Mouse (Mus musculus): ENCODE results near the gene Mrps18a.

Mrps18a gene

GRCm38 (mm10) chr17:46081657-46082056 lies 29.1 kb upstream of the Mrps18a start:
- ChIA-PET CTCF (interaction anchor here in 1 of 4 experiments (0.8 to 1.3 kb wide), 2 partner anchors 18 to 357 kb away, joined by 3 read pairs; no protein-coding TSS in a partner anchor), POLR2A (interaction anchor here (0.6 to 2.2 kb wide), 18 partner anchors 10 to 1059 kb away, joined by 3 to 9 read pairs (median 4); partner anchors contain the start of genes Mrps18a (in 1 of the 4) and Vegfa (in 1 of the 4))

DNA sequence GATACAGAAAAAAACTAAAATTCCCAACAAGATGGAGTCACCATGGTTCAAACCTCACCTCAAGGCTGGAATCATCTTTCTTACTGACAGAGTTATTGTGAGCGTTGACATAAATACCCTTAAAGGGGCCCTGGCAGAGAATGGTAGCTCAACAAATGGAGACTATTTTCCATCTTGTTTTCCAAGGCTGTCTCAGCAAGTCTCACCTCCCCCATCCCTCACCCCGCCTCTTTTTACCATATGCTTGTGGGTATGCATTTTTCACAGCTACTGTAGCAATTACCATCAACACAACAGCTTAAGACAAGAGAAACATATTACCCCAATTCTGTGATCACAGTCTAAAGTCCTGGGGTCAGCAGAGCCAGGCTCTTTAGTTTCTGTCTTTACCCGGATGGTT lies 27.4 kb upstream of the Mrps18a start:
- ChIA-PET POLR2A (interaction anchor here in 2 of 4 experiments (0.9 to 5.3 kb wide), 6 partner anchors 8 to 235 kb away, joined by 3 to 51 read pairs (median 6); partner anchors contain the start of genes Mrps18a (in 1 of the 2), Rsph9 (in 1 of the 2) and Vegfa (in 1 of the 2)), CTCF (interaction anchor here in 2 of 4 experiments (1.5 to 2.1 kb wide), 2 partner anchors 10 to 49 kb away, joined by 3 to 6 read pairs; no protein-coding TSS in a partner anchor)

- CTCF ChIA-PET = interaction anchor here in 2 of 4 experiments (0.7 to 2.1 kb wide), 4 partner anchors 11 to 536 kb away, joined by 3 to 6 read pairs (median 4); no protein-coding TSS in a partner anchor
- POLR2A ChIA-PET = interaction anchor here in 3 of 4 experiments (0.6 to 5.3 kb wide), 15 partner anchors 9 to 784 kb away, joined by 3 to 51 read pairs (median 3); partner anchors contain the start of genes Mrps18a (in 1 of the 3), Rsph9 (in 1 of the 3) and Vegfa (in 1 of the 3)
Observed at GRCm38 (mm10) chr17:46084091-46084501, 26.7 kb upstream of the Mrps18a start.

DNA sequence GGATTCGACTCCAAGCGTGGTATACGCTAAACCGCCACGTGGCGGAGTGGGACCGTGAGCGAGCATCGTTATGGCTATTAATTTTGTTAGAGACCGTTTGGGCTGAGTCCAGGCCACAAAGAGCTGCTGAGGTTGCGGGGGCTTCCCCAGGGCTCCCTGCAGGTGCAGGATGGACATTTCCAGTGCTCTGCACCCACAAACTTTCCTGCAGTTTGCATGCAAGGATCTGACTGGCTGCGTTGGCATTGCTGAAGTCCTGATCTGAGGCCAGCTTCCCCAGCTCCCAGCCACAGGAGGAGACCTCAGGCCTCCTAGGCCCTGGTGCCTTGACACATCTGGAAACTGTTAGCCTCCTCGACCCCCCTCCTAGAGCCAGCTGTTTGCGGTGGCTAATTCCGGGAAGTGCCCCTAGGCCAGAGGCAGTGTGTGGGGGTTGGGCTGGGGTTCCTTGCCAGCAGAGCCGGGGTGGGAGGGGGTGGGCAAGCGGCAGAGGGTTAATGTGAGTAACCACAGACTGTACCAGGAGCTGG lies 24.4 kb upstream of the Mrps18a start:
- CTCF ChIA-PET = interaction anchor here (0.6 to 0.9 kb wide), 4 partner anchors 218 to 352 kb away, joined by 3 to 4 read pairs (median 4); no protein-coding TSS in a partner anchor
- POLR2A ChIA-PET = interaction anchor here in 3 of 4 experiments (0.6 to 5.3 kb wide), 7 partner anchors 9 to 609 kb away, joined by 3 to 51 read pairs (median 7); no protein-coding TSS in a partner anchor

DNA sequence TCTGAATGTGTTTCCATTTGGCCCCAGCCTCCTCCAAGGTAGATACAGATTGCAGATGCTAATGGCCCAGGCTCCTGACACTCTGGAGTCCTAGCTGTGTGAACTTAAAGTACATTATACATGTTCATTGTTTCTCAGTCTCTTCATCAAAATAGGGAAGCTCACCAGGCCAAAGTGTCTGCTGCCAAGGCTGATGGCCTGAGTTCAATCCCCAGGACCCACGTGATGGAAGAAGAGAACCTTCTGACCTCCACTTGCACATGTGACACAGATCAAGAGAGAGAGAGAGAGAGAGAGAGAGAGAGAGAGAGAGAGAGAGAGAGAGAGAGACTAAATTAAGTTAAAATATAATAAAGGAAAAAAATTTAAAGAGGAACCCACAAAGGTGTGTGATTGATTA lies 19.4 kb upstream of the Mrps18a start:
- CTCF ChIA-PET = no interaction called here

GRCm38 (mm10) chr17:46091899-46092298 lies 18.9 kb upstream of the Mrps18a start:
- ChIA-PET POLR2A (no interaction called here), CTCF (no interaction called here)

More for the DNA sequence above, 19.4 kb upstream of the Mrps18a start:
- POLR2A ChIA-PET = interaction anchor here in 2 of 4 experiments (0.7 to 1.9 kb wide), 4 partner anchors 9 to 339 kb away, joined by 3 to 5 read pairs (median 4); no protein-coding TSS in a partner anchor

- POLR2A ChIA-PET = interaction anchor here in 2 of 4 experiments (0.8 to 1.2 kb wide), 4 partner anchors 13 to 45 kb away, joined by 3 to 7 read pairs (median 3); partner anchors contain the start of genes Mrps18a (in 1 of the 2) and Rsph9 (in 1 of the 2)
- CTCF ChIA-PET = interaction anchor here in 1 of 4 experiments (0.8 kb wide), 1 partner anchor 66 kb away, joined by 3 read pairs; no protein-coding TSS in a partner anchor
Observed at GRCm38 (mm10) chr17:46098525-46098924, 12.3 kb upstream of the Mrps18a start.

- CTCF ChIA-PET = interaction anchor here in 2 of 4 experiments (0.6 to 1.9 kb wide), 3 partner anchors 9 to 296 kb away, joined by 5 read pairs; partner anchors contain the start of gene Mrps18a (in 1 of the 2)
Observed at GRCm38 (mm10) chr17:46101906-46102305, 8.9 kb upstream of the Mrps18a start.

DNA sequence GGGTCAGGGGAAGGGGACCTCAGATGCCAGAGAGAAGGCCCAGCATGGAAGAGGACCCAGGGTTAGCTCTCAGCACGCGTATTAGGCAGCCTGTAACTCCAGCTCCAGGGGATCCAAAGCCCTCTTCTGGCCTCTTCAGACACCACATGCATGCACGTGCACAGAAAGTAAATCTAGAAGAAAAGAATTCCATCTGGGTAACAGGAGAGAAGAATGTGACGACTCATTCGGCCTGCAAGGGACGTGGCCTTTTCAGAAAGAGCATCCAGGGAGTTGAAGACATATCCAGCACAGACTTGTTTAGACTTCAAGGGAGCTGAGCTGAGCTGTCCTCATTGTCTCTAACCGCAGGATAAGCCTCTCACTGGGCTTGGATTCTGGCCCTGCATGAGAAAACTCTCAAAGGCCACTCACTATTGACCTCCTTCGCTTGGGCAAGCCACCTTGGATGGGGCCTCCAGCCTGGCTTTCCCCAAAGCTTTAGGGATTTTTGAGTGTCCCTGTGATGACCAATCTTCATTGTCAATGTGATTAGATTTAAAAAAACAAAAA lies 8.1 kb upstream of the Mrps18a start:
- POLR2A ChIA-PET = interaction anchor here (0.6 to 4.7 kb wide), 9 partner anchors 14 to 314 kb away, joined by 3 to 20 read pairs (median 3); no protein-coding TSS in a partner anchor

More at GRCm38 (mm10) chr17:46101906-46102305, 8.9 kb upstream of the Mrps18a start:
- POLR2A ChIA-PET = interaction anchor here in 3 of 4 experiments (0.7 to 4.7 kb wide), 6 partner anchors 9 to 69 kb away, joined by 3 to 20 read pairs (median 4); partner anchors contain the start of gene Mrps18a (in 1 of the 3)

DNA sequence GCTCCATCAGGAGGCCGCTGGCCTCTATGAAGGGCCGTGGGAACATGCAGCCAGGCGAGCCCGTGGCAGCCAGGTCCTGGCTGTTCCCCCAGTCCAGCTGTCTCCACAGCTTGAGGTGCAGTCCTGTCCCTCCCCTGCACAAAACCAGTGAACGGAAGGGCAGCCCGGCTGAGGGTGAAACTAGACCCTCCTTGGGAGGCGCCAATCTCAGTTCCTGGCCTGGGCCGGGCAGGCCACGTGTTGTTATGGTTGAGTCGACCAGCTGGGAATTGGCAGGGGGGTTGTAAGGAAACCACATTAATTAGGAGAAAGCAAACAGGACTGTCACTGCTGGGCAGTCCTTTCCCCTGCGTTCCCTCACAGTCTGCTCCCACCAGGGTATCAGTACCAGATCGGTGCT lies 6.3 kb upstream of the Mrps18a start:
- ChIA-PET POLR2A (interaction anchor here in 2 of 4 experiments (0.9 to 4.7 kb wide), 5 partner anchors 20 to 77 kb away, joined by 3 to 20 read pairs (median 3); partner anchors contain the start of gene Mad2l1bp (in 1 of the 2)), CTCF (interaction anchor here in 1 of 4 experiments (0.7 kb wide), 1 partner anchor 949 kb away, joined by 3 read pairs; no protein-coding TSS in a partner anchor)

More for the DNA sequence above, 8.1 kb upstream of the Mrps18a start:
- CTCF ChIA-PET = interaction anchor here in 2 of 4 experiments (0.6 to 1.8 kb wide), 3 partner anchors 30 to 749 kb away, joined by 3 to 5 read pairs (median 5); no protein-coding TSS in a partner anchor

DNA sequence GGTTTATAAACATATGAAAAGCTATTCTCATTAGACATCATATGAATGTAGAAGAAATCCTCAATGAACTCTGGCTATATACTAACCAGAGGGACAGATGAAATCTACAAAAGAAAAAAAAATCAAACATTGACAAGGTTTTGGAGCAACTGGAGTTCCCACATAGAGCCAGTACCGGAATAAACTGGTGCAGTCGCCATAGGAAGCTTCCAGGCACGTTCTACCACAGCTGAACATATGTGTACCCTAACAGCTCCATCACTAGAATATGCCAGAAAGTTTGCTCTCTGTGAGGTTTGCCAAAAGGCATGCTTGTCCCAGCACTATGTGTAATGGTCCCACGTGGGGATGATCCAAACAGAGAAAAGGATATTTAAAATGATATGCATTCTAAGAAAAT lies 2.5 kb upstream of the Mrps18a start:
- POLR2A ChIA-PET = interaction anchor here in 3 of 4 experiments (0.5 to 3.9 kb wide), 10 partner anchors 11 to 448 kb away, joined by 3 to 12 read pairs (median 4); partner anchors contain the start of genes Srf (in 1 of the 3) and Vegfa (in 1 of the 3)
- CTCF ChIA-PET = interaction anchor here in 2 of 4 experiments (1.2 to 1.5 kb wide), 2 partner anchors 24 to 262 kb away, joined by 3 to 5 read pairs; no protein-coding TSS in a partner anchor

DNA sequence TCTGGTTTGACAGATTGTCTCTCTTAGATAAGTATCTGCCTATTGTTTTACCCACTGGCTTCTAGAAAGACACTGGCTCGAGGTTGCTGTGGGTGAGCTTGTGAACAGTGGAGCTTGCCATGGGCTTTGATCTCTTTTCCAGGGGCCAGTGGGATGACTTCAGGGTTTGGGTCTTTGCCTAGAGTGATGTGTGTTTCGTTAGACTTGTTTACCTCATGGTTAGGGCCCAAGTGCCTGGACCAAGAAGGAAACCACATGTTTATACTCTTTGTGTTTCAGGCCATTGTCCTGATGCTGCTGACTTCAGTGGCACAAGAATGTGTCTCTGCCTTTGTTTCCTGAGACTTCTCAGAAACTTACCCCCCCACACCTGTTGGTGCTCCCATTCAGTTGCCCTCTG lies 4.7 kb downstream of the Mrps18a start:
- ChIA-PET POLR2A (interaction anchor here in 2 of 4 experiments (1.4 to 4.2 kb wide), 5 partner anchors 13 to 381 kb away, joined by 3 to 14 read pairs (median 4); partner anchors contain the start of genes 1600014C23Rik (in 1 of the 2) and Mad2l1bp (in 1 of the 2)), CTCF (interaction anchor here in 1 of 4 experiments (0.6 kb wide), 1 partner anchor 385 kb away, joined by 3 read pairs; no protein-coding TSS in a partner anchor)

- CTCF ChIA-PET = no interaction called here
- POLR2A ChIA-PET = interaction anchor here in 2 of 4 experiments (0.5 to 4.2 kb wide), 4 partner anchors 13 to 633 kb away, joined by 3 to 14 read pairs (median 4); partner anchors contain the start of gene Mad2l1bp (in 2 of the 2)
Observed at GRCm38 (mm10) chr17:46116138-46116537, 5.4 kb downstream of the Mrps18a start.

GRCm38 (mm10) chr17:46116881-46117280 lies 6.1 kb downstream of the Mrps18a start:
- POLR2A ChIA-PET = interaction anchor here in 3 of 4 experiments (0.5 to 2.1 kb wide), 6 partner anchors 11 to 270 kb away, joined by 3 to 6 read pairs (median 3); partner anchors contain the start of gene Mad2l1bp (in 2 of the 3)
- CTCF ChIA-PET = no interaction called here

GRCm38 (mm10) chr17:46117623-46118422 lies 7.0 kb downstream of the Mrps18a start:
- ChIA-PET CTCF (interaction anchor here in 1 of 4 experiments (1.9 kb wide), 1 partner anchor 14 kb away, joined by 5 read pairs; no protein-coding TSS in a partner anchor), POLR2A (interaction anchor here in 2 of 4 experiments (1.1 to 2.1 kb wide), 2 partner anchors 10 to 12 kb away, joined by 3 to 6 read pairs; no protein-coding TSS in a partner anchor)

DNA sequence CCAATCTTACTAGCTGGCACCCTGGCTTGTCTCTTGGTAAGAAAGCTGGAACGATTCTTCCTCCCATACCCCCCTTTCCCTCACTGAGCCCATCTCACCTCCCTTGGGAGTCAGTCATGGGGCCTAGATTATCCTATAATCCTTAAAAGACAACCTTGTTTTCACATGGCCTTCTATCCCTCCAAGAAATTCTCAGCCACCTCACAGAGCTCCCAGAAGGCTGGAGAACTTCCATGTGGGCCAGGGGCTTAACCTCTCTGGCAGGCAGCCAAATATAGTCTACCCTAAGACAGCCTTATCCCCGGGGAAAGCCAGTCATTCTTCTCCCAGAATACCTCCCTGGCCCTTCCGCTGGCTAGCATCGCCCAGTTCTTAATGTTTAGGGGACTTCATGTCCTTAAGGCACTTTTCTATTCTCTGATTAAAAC lies 7.7 kb downstream of the Mrps18a start:
- CTCF ChIA-PET = interaction anchor here in 3 of 4 experiments (0.7 to 1.9 kb wide), 3 partner anchors 13 to 28 kb away, joined by 3 to 6 read pairs (median 5); no protein-coding TSS in a partner anchor
- POLR2A ChIA-PET = interaction anchor here in 1 of 4 experiments (1.2 to 2.1 kb wide), 3 partner anchors 10 to 45 kb away, joined by 3 to 6 read pairs (median 6); no protein-coding TSS in a partner anchor

DNA sequence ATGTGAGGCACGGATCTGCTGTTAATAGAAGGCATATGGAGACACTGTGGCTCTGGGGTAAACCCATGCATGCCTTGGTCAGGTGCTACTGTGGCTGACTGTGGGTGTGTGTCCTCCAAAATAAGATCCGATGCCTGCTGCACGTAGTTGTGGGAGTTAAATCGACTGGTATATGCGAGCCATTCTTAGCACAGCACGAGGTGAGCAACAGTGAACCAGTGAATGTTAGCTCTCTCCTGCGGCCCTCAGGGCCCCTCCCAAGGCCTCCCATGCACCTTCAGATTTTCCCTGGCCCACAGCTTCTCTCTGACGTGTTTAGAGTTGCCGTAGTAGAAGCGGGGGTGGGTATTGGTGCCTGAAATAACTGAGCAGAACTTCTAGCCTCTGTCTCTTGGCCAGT lies 8.9 kb downstream of the Mrps18a start:
- CTCF ChIA-PET = interaction anchor here in 3 of 4 experiments (0.6 to 1.9 kb wide), 5 partner anchors 9 to 613 kb away, joined by 3 to 5 read pairs (median 3); partner anchors contain the start of gene Aars2 (in 1 of the 3)
- POLR2A ChIA-PET = interaction anchor here in 2 of 4 experiments (0.8 to 1.7 kb wide), 5 partner anchors 8 to 46 kb away, joined by 3 to 6 read pairs (median 3); partner anchors contain the start of genes Mrps18a (in 1 of the 2) and Rsph9 (in 1 of the 2)

All from embryonic stem cell, embryonic (primary cell).